Mouse (Mus musculus): ENCODE measurements at regions not wholly inside any gene's neighbourhood (a gene's known extent, or its start where the extent isn't known, plus 50 kb on each side); places are given as distances from the start of the nearest gene placed in this dataset.

GRCm38 (mm10) chrX:85329474-85330225, 80.2 kb downstream of the Fthl17a start:
- DNase-seq (ENCODE audit: low read depth, low spot score), result no peak

DNA sequence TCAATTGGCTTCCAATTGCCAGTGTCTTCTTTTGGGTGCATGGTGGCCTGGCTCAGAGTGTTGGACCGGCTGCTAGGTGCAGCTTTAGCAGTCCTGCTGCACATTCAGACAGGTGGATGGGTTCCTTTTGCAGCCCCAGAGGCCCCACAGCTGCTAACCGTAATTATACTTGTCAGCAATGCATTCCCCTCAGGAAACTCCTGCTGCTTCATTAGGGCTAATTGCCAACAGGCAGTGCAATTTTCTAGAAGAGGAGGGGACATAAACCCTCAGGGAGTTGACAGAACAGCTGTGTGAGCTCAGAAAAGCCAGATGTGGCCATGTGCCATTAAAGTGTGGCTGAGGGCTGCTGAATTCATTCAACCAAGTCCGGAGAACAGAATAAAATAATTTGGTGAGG, 94.0 kb downstream of the Fthl17a start:
- DNase-seq (ENCODE audit: low read depth, low spot score), result peak; percentile 2

DNA sequence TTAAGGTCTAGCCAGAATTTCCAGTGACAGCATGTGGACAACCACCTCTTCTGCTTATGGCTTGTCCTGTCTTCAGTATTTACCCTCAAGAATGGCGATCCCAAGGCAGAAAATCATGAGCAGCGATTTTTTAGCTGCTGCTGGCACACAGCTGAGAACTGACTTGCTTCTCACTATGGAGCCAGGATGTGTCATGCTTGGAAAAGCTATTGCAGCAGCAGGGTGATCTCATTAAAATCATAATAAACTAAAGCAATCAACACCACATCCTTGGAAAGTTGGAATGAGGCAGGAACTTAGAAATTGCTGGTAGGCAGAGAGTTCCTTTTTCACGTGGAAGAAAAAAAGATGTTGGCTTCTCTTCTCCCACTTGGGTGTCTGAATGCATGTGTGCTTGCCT, 125.8 kb downstream of the Fthl17a start:
- no peak for DNase-seq (ENCODE audit: low read depth, low spot score)

DNA sequence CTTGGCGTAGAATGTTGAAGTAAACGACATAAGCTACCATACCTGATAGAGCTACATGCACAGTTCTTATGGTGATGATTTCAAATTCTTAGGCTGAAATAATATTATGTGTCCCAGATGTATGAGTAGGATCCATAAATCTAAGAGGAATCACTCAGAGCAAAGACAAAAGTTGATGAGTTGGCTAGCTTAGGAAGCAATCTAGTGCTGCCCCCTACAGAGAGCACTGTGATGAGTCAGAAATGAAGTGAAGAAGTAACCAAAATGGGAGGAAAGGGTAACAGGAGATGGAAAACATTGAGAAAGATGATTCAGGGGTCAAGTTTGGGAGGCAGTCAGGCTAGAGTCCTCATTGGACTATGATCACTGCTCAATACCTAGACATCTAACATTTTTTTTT, 135.0 kb downstream of the Fthl17a start:
- DNase-seq (ENCODE audit: low read depth, low spot score), result no peak

All from retina, postnatal 7 days (tissue).